Comparison of ENCODE assay signal across 20 mouse cellular contexts in genomic region chr10:115425351-115425750, GRCm38 (mm10).
"Had no signal": no experiment of that assay in that cellular context is flagged by ENCODE, and none has a peak within 500 bp of the region (broad histone marks: within the 10 kb centered on the region; RNA-seq: fewer than 3 reads in every experiment).

No protein-coding gene starts in this region.

- H3K9ac ChIP-seq: liver, embryonic 13.5 days; liver, embryonic 15.5 days; liver, postnatal 0 days; lung, embryonic 15.5 days; midbrain, embryonic 12.5 days; neural tube, embryonic 12.5 days had no signal

- H3K27ac ChIP-seq: liver, embryonic 13.5 days; liver, embryonic 15.5 days; lung, embryonic 15.5 days; macrophage; midbrain, embryonic 12.5 days; neural tube, embryonic 12.5 days had no signal

- H3K4me3 ChIP-seq: liver, embryonic 13.5 days; liver, embryonic 15.5 days; lung, embryonic 15.5 days; megakaryocyte, embryonic 14.5 days; midbrain, embryonic 12.5 days; neural tube, embryonic 12.5 days had no signal

- H3K4me2 ChIP-seq: liver, embryonic 13.5 days; liver, embryonic 15.5 days; lung, embryonic 15.5 days; midbrain, embryonic 12.5 days; neural tube, embryonic 12.5 days had no signal

- H3K4me1 ChIP-seq: liver, embryonic 13.5 days; liver, embryonic 15.5 days; lung, embryonic 15.5 days; megakaryocyte, embryonic 14.5 days; midbrain, embryonic 12.5 days; neural tube, embryonic 12.5 days had no signal

- ATAC-seq: liver, postnatal 0 days; lung, postnatal 0 days; midbrain, embryonic 16.5 days had no signal

- H3K27me3 ChIP-seq: liver, embryonic 13.5 days; liver, embryonic 15.5 days; lung, embryonic 15.5 days; megakaryocyte, embryonic 14.5 days; midbrain, embryonic 12.5 days; neural tube, embryonic 12.5 days had no signal

- H3K9me3 ChIP-seq: liver, embryonic 13.5 days; liver, embryonic 15.5 days; lung, embryonic 15.5 days; megakaryocyte, embryonic 14.5 days; midbrain, embryonic 12.5 days; neural tube, embryonic 12.5 days had no signal

- DNase-seq: liver, embryonic 13.5 days; liver, postnatal 0 days; lung, adult 2 months; lung, postnatal 14 days; lung, postnatal 36 days; right cerebral cortex, adult 18-20 months; right cerebral cortex, postnatal 25 days; right cerebral cortex, postnatal 4 days; spleen, adult 18-20 months; thymus, adult 18-20 months; thymus, postnatal 14 days; thymus, postnatal 36 days had no signal
